Mouse (Mus musculus): Measurements from ENCODE around the gene Zscan20. TPM values are rescaled to one million over a fixed set of nuclear protein-coding genes. Genes with fewer than 3 reads are reported as not detected.
A peak's percentile ranks its signal among the peaks of the same experiment; 100 is the strongest.

Zscan20 gene
- 2.9 and 4.1 TPM in 2 replicates for polyA plus RNA-seq (2014; fragmentation: Nextera tagmentation; extraction: Ambion mirVana)

- WGBS: under 1% methylated on average over 24 of the region's 24 CpGs
- H3K4me2 ChIP-seq (ENCODE audit: low read depth, low read length): peak within 1 kb of the TSS; percentile 58
- H3K36me3 ChIP-seq (replicated peaks; ENCODE audit: control insufficient read depth, insufficient read depth, low read depth, low read length): no peaks in the 10 kb centered on the region
- ATAC-seq (replicated peaks; ENCODE audit: insufficient number of reproducible peaks, low FRiP score, low TSS enrichment, low read depth) (peak; percentile 96), DNase-seq (ENCODE audit: low spot score) (peak; percentile 99)
- H3K4me1 ChIP-seq (ENCODE audit: control insufficient read depth, insufficient read depth, low read length): no peaks in the 10 kb centered on the region
- H3K9me3 ChIP-seq (replicated peaks; ENCODE audit: control insufficient read depth, low read length): no peaks in the 10 kb centered on the region
- peak within 1 kb of the TSS; percentile 72 for H3K9ac ChIP-seq (replicated peaks; ENCODE audit: low read length)
- no peak within 1 kb of the TSS for H3K27ac ChIP-seq (replicated peaks; ENCODE audit: low read depth, low read length)
- no peaks in the 10 kb centered on the region for H3K27me3 ChIP-seq (ENCODE audit: control insufficient read depth, insufficient read depth, low read length)
- H3K4me3 ChIP-seq (ENCODE audit: low read depth, low read length): peak within 1 kb of the TSS; percentile 60
These were observed at the start of gene Zscan20 for GRCm38 (mm10) chr4:128609925-128610402. Gene Zscan20, minus strand, starts transcription at chr4:128610098.

- Histone ChIP-seq H3K27ac (replicated peaks; ENCODE audit: low read depth, low read length) (peak overlapping the region; percentile 47; the same call in 1 of the 2 replicates), H3K9ac (replicated peaks; ENCODE audit: low read length) (peak overlapping the region; percentile 76), H3K4me2 (ENCODE audit: low read depth, low read length) (peak overlapping the region; percentile 96), H3K27me3 (ENCODE audit: control insufficient read depth, insufficient read depth, low read length) (no peaks in the 10 kb centered on the region; the same call in 1 of the 2 replicates), H3K9me3 (replicated peaks; ENCODE audit: control insufficient read depth, low read length) (no peaks in the 10 kb centered on the region), H3K4me1 (ENCODE audit: control insufficient read depth, insufficient read depth, low read length) (peaks cover 4% of the 10 kb centered on the region; the same call in 1 of the 2 replicates), H3K36me3 (replicated peaks; ENCODE audit: control insufficient read depth, insufficient read depth, low read depth, low read length) (no peaks in the 10 kb centered on the region), H3K4me3 (ENCODE audit: low read depth, low read length) (peak overlapping the region; percentile 70)
- WGBS: 8% methylated on average over 12 of the region's 12 CpGs
- no peak for DNase-seq (ENCODE audit: low spot score)
- ATAC-seq (replicated peaks; ENCODE audit: insufficient number of reproducible peaks, low FRiP score, low TSS enrichment, low read depth): no peak
These were observed 45.5 kb upstream of the Zscan20 start for GRCm38 (mm10) chr4:128655446-128655845.

GRCm38 (mm10) chr4:128654505-128655381 lies 44.8 kb upstream of the Zscan20 start, which contains the start of gene Phc2:
Gene Phc2, plus strand, starts transcription at chr4:128654702.
- Histone ChIP-seq H3K27me3 (ENCODE audit: control insufficient read depth, insufficient read depth, low read length) (no peaks in the 10 kb centered on the region; the same call in 1 of the 2 replicates), H3K36me3 (replicated peaks; ENCODE audit: control insufficient read depth, insufficient read depth, low read depth, low read length) (no peaks in the 10 kb centered on the region), H3K27ac (replicated peaks; ENCODE audit: low read depth, low read length) (peak within 1 kb of the TSS; percentile 47), H3K4me1 (ENCODE audit: control insufficient read depth, insufficient read depth, low read length) (peaks cover 4% of the 10 kb centered on the region; the same call in 1 of the 2 replicates), H3K9ac (replicated peaks; ENCODE audit: low read length) (peak within 1 kb of the TSS; percentile 76), H3K4me2 (ENCODE audit: low read depth, low read length) (peak within 1 kb of the TSS; percentile 96), H3K4me3 (ENCODE audit: low read depth, low read length) (peak within 1 kb of the TSS; percentile 70), H3K9me3 (replicated peaks; ENCODE audit: control insufficient read depth, low read length) (no peaks in the 10 kb centered on the region)
- ATAC-seq (replicated peaks; ENCODE audit: insufficient number of reproducible peaks, low FRiP score, low TSS enrichment, low read depth): peak; percentile 92
- WGBS: under 1% methylated on average over 56 of the region's 85 CpGs
- DNase-seq (ENCODE audit: low spot score): peak; percentile 98

GRCm38 (mm10) chr4:128652584-128653298 lies 42.8 kb upstream of the Zscan20 start:
- H3K27ac ChIP-seq (replicated peaks; ENCODE audit: low read depth, low read length): no peak overlapping the region
- 43% methylated on average over 5 of the region's 5 CpGs for WGBS
- peaks cover 4% of the 10 kb centered on the region; the same call in 1 of the 2 replicates for H3K4me1 ChIP-seq (ENCODE audit: control insufficient read depth, insufficient read depth, low read length)
- H3K9ac ChIP-seq (replicated peaks; ENCODE audit: low read length): no peak overlapping the region
- no peaks in the 10 kb centered on the region; the same call in 1 of the 2 replicates for H3K27me3 ChIP-seq (ENCODE audit: control insufficient read depth, insufficient read depth, low read length)
- ATAC-seq (replicated peaks; ENCODE audit: insufficient number of reproducible peaks, low FRiP score, low TSS enrichment, low read depth) (no peak), DNase-seq (ENCODE audit: low spot score) (no peak)
- H3K9me3 ChIP-seq (replicated peaks; ENCODE audit: control insufficient read depth, low read length): no peaks in the 10 kb centered on the region
- no peak overlapping the region for H3K4me3 ChIP-seq (ENCODE audit: low read depth, low read length)
- H3K36me3 ChIP-seq (replicated peaks; ENCODE audit: control insufficient read depth, insufficient read depth, low read depth, low read length): no peaks in the 10 kb centered on the region
- H3K4me2 ChIP-seq (ENCODE audit: low read depth, low read length): no peak overlapping the region

DNA sequence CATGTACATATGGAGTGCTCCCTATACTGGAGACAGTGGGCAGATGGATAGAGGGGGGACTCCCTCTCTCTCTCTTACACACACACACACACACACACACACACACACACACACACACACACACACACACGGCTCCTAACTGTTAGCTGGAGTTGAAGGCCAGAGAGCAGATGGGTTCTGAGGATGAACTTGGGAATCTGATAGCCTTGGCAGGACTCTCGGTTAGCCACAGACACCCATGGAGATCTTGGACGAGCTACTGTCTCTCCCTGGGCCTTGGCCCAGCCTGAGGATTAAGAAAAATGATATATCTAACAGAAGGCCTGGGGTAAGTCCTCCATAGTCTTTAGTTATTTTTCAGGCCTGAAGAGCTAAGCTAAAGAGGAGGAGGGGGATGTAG lies 41.6 kb upstream of the Zscan20 start:
- Histone ChIP-seq H3K9me3 (replicated peaks; ENCODE audit: control insufficient read depth, low read length) (no peaks in the 10 kb centered on the region), H3K36me3 (replicated peaks; ENCODE audit: control insufficient read depth, insufficient read depth, low read depth, low read length) (no peaks in the 10 kb centered on the region), H3K27ac (replicated peaks; ENCODE audit: low read depth, low read length) (no peak overlapping the region), H3K27me3 (ENCODE audit: control insufficient read depth, insufficient read depth, low read length) (no peaks in the 10 kb centered on the region; the same call in 1 of the 2 replicates), H3K9ac (replicated peaks; ENCODE audit: low read length) (no peak overlapping the region), H3K4me1 (ENCODE audit: control insufficient read depth, insufficient read depth, low read length) (peaks cover 6% of the 10 kb centered on the region; the same call in 1 of the 2 replicates), H3K4me3 (ENCODE audit: low read depth, low read length) (no peak overlapping the region), H3K4me2 (ENCODE audit: low read depth, low read length) (no peak overlapping the region)
- no peak for ATAC-seq (replicated peaks; ENCODE audit: insufficient number of reproducible peaks, low FRiP score, low TSS enrichment, low read depth)
- DNase-seq (ENCODE audit: low spot score): no peak
- WGBS: 58% methylated on average over 3 of the region's 3 CpGs

- H3K4me1 ChIP-seq (ENCODE audit: control insufficient read depth, insufficient read depth, low read length): 0 out of 2 replicates have a peak, but pooled peaks cover 3% of the 10 kb centered on the region
- no peak overlapping the region for H3K9ac ChIP-seq (replicated peaks; ENCODE audit: low read length)
- no peak overlapping the region for H3K4me2 ChIP-seq (ENCODE audit: low read depth, low read length)
- no peaks in the 10 kb centered on the region for H3K9me3 ChIP-seq (replicated peaks; ENCODE audit: control insufficient read depth, low read length)
- WGBS: 55% methylated on average over 8 of the region's 8 CpGs
- no peak overlapping the region for H3K4me3 ChIP-seq (ENCODE audit: low read depth, low read length)
- no peak overlapping the region for H3K27ac ChIP-seq (replicated peaks; ENCODE audit: low read depth, low read length)
- H3K27me3 ChIP-seq (ENCODE audit: control insufficient read depth, insufficient read depth, low read length): no peaks in the 10 kb centered on the region
- ATAC-seq (replicated peaks; ENCODE audit: insufficient number of reproducible peaks, low FRiP score, low TSS enrichment, low read depth) (no peak), DNase-seq (ENCODE audit: low spot score) (no peak)
- no peaks in the 10 kb centered on the region for H3K36me3 ChIP-seq (replicated peaks; ENCODE audit: control insufficient read depth, insufficient read depth, low read depth, low read length)
These were observed 38.8 kb upstream of the Zscan20 start for GRCm38 (mm10) chr4:128648567-128649255.

GRCm38 (mm10) chr4:128646762-128647161 lies 36.9 kb upstream of the Zscan20 start:
- Histone ChIP-seq H3K4me1 (ENCODE audit: control insufficient read depth, insufficient read depth, low read length) (0 out of 2 replicates have a peak, but pooled peaks cover 3% of the 10 kb centered on the region), H3K4me3 (ENCODE audit: low read depth, low read length) (no peak overlapping the region), H3K27ac (replicated peaks; ENCODE audit: low read depth, low read length) (no peak overlapping the region), H3K36me3 (replicated peaks; ENCODE audit: control insufficient read depth, insufficient read depth, low read depth, low read length) (no peaks in the 10 kb centered on the region), H3K9me3 (replicated peaks; ENCODE audit: control insufficient read depth, low read length) (no peaks in the 10 kb centered on the region), H3K4me2 (ENCODE audit: low read depth, low read length) (no peak overlapping the region), H3K9ac (replicated peaks; ENCODE audit: low read length) (no peak overlapping the region), H3K27me3 (ENCODE audit: control insufficient read depth, insufficient read depth, low read length) (no peaks in the 10 kb centered on the region)
- DNase-seq (ENCODE audit: low spot score) (peak; percentile 37), ATAC-seq (replicated peaks; ENCODE audit: insufficient number of reproducible peaks, low FRiP score, low TSS enrichment, low read depth) (no peak)
- WGBS: 25% methylated on average over 7 of the region's 7 CpGs
